Mouse (Mus musculus): Measurements from ENCODE around the gene Zfp759. TPM values are rescaled to one million over a fixed set of nuclear protein-coding genes. Genes with fewer than 3 reads are reported as not detected.
"Not testable (repeated sequence)": the region's sequence is repeated elsewhere in the genome, so short reads cannot be mapped to it uniquely, and the experiment has no call there.

Zfp759 gene
- 2.6 and 3.7 TPM in 2 replicates for polyA plus RNA-seq (2012; rRNA removed)

DNA sequence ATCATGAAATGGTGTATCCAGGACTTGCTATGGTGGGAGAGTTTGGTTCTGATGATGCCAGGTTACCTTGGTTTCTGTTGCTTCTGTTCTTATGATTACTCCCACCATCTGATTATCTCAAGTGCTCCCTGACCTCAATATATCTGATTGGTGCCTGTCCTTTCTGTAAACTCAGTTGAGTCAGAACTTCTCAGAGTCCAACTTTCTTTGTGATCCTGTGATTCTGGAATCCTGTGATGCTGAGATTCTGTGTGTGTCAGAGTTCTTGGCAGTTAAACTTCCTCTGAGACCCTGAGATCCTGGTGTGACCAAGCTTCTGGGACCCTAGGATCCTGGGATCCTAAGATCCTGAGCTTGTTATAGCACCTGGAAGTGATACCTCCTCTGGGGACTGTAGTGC lies at the start of gene Zfp759:
TSS of gene Zfp759 (plus strand) at position 301 of the 400 bp plus-strand sequence.
- not testable (repeated sequence) for DNase-seq (ENCODE audit: low read depth)

DNA sequence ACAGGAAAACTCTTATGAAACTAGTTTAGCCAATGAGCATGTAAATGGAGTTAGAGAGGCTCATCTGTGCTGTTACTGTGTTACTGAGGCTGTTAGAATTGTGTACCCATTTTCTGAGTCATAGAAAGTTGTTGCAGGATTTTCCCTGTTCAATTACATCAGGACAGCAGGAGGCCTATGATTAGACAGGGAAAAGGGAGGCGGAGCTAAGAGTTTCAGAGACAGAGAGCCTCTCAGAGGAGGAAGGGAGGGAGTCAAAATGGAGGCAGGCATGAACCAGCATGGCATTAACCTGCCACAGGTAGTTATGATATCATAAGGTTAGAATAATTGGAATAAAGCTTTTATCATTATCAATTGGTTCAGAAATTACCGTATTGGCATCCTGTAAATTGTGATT lies 48.7 kb upstream of the Zfp759 start:
- no peak for TF ChIP-seq CTCF (IDR thresholded peaks at IDR 0.05; ENCODE audit: borderline replicate concordance, extremely low read depth, insufficient read depth, insufficient read length)
- no peak for TF ChIP-seq POLR2A (IDR thresholded peaks at IDR 0.05; ENCODE audit: borderline replicate concordance, extremely low read depth, insufficient read depth, insufficient read length, poor library complexity, severe bottlenecking)
- no peak for DNase-seq (ENCODE audit: low read depth)

DNA sequence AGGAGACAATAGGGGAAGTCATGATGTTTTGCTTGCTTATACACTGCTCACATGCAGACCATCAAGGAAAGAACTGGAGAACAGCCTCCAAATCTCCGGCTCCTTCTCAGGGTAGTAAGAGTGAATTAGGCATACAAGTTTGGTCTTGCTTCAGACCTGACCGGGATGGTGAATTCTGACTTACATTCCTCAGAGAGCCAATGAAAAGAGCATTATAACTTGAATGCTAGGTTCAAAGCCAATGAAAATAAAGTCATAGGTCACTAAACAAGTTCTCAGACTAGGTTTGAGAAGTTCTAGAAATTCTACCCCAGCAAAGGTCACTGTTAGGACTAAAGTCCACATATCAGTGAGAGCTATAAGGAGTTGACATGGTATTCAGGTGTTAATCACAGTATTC lies 44.2 kb upstream of the Zfp759 start:
- no peak for DNase-seq (ENCODE audit: low read depth)
- no peak for TF ChIP-seq CTCF (IDR thresholded peaks at IDR 0.05; ENCODE audit: borderline replicate concordance, extremely low read depth, insufficient read depth, insufficient read length)
- no peak for TF ChIP-seq POLR2A (IDR thresholded peaks at IDR 0.05; ENCODE audit: borderline replicate concordance, extremely low read depth, insufficient read depth, insufficient read length, poor library complexity, severe bottlenecking)

DNA sequence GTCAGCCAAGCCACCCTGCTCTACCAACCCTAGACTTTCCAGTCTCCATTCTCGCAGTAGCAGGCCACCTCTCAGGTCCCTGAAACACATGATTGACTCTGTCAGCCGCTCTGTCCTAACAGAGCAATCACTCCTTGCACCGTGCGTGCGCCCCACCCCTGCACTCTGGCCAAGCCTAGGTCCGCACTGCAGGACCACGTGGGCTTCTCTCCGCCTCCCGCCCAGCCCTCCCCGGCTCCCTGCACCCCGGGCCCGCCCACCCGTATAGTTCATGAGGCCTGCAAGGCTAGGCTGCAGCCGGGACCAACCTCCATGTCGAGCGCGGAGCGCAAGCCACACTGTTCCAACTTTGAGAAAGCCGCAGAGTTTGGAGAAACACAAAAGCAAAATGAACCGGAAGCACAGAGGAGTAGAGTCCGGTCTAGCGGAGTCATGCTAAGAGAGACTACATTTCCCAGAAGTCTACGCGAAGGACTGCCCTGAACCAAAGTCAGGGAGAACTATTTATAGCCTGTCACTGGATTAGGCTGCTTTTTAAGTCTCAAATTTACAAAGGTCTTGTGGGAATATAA lies 40.2 kb upstream of the Zfp759 start:
- DNase-seq (ENCODE audit: low read depth): peak; percentile 92
- TF ChIP-seq CTCF (IDR thresholded peaks at IDR 0.05; ENCODE audit: borderline replicate concordance, extremely low read depth, insufficient read depth, insufficient read length): no peak
- no peak for TF ChIP-seq POLR2A (IDR thresholded peaks at IDR 0.05; ENCODE audit: borderline replicate concordance, extremely low read depth, insufficient read depth, insufficient read length, poor library complexity, severe bottlenecking)

DNA sequence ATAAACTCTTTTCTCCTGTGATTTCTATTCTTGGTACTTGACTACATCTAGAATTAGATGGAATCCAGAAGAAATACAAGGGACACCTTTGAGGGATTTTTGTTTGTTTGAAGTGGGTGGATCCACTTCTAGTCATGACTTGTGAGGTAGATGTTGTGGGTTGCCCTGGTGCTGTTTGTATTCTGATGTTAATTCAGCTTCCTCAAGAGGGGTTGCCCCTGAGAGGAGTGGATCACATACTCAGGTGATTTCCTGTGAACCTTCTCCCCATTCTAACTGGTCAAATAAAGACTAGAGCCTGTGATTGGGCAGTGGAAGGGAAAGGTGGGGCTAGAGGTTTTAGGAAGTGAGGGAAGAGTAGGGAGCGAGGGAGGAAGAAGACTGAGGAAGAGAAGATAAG lies 39.5 kb upstream of the Zfp759 start:
- no peak for TF ChIP-seq POLR2A (IDR thresholded peaks at IDR 0.05; ENCODE audit: borderline replicate concordance, extremely low read depth, insufficient read depth, insufficient read length, poor library complexity, severe bottlenecking)
- no peak for TF ChIP-seq CTCF (IDR thresholded peaks at IDR 0.05; ENCODE audit: borderline replicate concordance, extremely low read depth, insufficient read depth, insufficient read length)
- DNase-seq (ENCODE audit: low read depth): no peak

DNA sequence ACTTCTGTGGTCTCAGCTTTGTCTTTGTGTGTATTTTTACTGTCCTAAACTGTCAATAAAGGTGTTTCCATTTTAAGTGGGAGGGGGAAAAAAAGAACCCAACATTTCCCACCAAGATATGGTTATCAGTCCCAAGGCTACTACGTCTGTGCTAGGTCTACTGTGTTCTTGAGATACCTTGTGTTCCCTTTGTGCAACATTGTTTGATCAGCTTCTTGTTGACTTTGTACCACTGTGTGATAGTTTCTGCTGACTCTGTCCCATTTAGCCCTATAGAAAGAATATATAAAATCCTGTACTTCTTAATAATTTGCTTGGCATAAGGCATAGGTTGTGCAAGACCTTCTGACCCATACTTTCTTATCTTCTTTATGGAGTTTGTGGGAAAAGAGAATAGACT lies 31.3 kb upstream of the Zfp759 start:
- no peak for TF ChIP-seq CTCF (IDR thresholded peaks at IDR 0.05; ENCODE audit: borderline replicate concordance, extremely low read depth, insufficient read depth, insufficient read length)
- TF ChIP-seq POLR2A (IDR thresholded peaks at IDR 0.05; ENCODE audit: borderline replicate concordance, extremely low read depth, insufficient read depth, insufficient read length, poor library complexity, severe bottlenecking): no peak
- no peak for DNase-seq (ENCODE audit: low read depth)

DNA sequence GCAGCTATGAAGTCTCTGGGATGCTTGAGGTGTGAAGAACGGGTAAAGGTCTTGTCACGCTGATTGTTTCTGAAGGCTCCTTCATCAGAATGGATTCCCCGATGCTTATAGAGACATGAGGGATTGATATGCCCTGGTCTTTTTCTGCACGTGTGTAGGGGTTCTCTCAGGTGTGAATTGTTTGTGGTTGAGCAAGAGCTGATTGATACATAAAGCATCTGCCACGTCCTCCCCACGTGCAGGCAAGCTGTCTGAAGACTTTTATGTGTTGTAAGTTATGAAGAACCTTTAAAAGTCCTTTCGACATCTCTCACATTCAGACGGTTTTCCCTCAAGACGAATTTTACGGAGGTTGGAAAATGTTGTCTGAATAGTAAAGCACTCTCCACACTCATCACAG lies 23.6 kb upstream of the Zfp759 start, which contains the start of gene Zfp708:
TSS of gene Zfp708 (minus strand) at position 101 of the 400 bp plus-strand sequence.
- DNase-seq (ENCODE audit: low read depth): no peak
- no peak for TF ChIP-seq POLR2A (IDR thresholded peaks at IDR 0.05; ENCODE audit: borderline replicate concordance, extremely low read depth, insufficient read depth, insufficient read length, poor library complexity, severe bottlenecking)
- TF ChIP-seq CTCF (IDR thresholded peaks at IDR 0.05; ENCODE audit: borderline replicate concordance, extremely low read depth, insufficient read depth, insufficient read length): no peak

DNA sequence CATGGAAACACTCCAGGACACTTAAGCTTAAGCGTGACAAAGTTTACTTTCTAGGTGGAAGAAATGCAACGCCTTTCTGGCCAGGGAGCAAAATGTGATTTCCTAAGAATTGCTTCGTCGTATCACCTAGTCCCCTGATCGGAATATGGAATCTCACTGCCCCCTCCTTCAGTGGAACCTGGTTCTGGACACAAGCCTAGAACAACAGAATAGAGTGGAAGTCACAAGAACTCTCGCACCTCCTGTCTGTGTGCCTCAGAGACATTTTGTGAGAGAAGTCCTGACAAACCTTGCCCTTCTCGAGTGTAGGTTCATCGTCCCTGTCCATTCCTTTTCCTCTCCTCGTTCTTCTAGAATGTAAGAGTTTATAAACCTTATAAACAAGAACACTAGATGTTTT lies 13.8 kb upstream of the Zfp759 start:
- no peak for DNase-seq (ENCODE audit: low read depth)
- TF ChIP-seq POLR2A (IDR thresholded peaks at IDR 0.05; ENCODE audit: borderline replicate concordance, extremely low read depth, insufficient read depth, insufficient read length, poor library complexity, severe bottlenecking): no peak
- TF ChIP-seq CTCF (IDR thresholded peaks at IDR 0.05; ENCODE audit: borderline replicate concordance, extremely low read depth, insufficient read depth, insufficient read length): no peak

DNA sequence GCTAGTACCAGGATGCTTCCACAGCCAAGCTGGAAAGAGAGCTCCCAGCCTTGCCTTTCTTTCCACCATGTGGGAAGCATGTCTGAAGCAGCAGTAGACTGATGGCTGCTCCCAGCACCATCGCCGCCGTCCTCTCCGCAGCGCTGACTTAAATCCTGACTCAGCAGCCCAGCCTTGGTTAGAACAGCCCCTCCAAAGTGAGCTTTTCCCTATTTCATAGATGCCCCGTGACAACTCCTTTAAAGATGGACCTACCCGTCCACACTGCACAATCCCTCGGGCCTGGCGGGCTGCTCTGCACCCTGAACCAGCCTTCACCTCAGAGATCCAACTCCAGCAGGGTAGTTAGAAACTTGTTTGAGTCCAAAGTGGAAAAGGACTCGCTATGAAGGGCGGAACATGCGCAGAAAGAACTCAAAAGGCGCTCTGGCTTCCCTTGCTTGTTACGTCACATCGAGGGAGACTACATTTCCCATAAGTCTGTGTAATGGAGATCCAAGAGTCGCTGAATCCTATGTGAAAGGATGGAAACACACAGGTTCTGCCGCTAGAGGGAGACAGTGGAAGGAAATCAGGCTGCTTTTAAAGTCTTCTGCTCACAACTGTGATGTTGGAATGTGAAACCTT lies 13.2 kb upstream of the Zfp759 start, which contains the start of gene Gm28557:
TSS of gene Gm28557 (minus strand) at position 411 of the 627 bp plus-strand sequence.
- TF ChIP-seq CTCF (IDR thresholded peaks at IDR 0.05; ENCODE audit: borderline replicate concordance, extremely low read depth, insufficient read depth, insufficient read length) (peak; percentile 79; the same call in 1 of the 2 replicates), POLR2A (IDR thresholded peaks at IDR 0.05; ENCODE audit: borderline replicate concordance, extremely low read depth, insufficient read depth, insufficient read length, poor library complexity, severe bottlenecking) (no peak)
- DNase-seq (ENCODE audit: low read depth): peak; percentile 99

DNA sequence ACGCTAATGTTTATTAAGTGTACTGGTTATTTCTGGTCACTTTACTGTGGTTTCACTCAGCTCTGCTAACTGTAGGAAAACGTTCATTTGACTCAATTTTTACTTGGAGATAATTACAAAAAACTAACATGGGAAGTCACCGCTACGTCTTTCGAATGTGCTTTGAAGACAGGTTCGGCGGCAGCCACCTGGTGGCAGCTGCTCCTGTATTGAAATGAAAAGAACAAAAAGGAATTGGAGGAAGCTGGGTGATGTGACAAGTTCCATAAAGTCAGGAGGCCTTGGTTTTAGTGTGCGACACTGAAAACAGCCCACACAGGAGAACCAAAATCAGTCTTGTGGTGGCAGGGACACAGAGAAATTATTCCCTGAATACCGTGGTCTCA lies 12.6 kb upstream of the Zfp759 start:
- no peak for DNase-seq (ENCODE audit: low read depth)
- TF ChIP-seq POLR2A (IDR thresholded peaks at IDR 0.05; ENCODE audit: borderline replicate concordance, extremely low read depth, insufficient read depth, insufficient read length, poor library complexity, severe bottlenecking): no peak
- peak; percentile 57; the same call in 1 of the 2 replicates for TF ChIP-seq CTCF (IDR thresholded peaks at IDR 0.05; ENCODE audit: borderline replicate concordance, extremely low read depth, insufficient read depth, insufficient read length)

DNA sequence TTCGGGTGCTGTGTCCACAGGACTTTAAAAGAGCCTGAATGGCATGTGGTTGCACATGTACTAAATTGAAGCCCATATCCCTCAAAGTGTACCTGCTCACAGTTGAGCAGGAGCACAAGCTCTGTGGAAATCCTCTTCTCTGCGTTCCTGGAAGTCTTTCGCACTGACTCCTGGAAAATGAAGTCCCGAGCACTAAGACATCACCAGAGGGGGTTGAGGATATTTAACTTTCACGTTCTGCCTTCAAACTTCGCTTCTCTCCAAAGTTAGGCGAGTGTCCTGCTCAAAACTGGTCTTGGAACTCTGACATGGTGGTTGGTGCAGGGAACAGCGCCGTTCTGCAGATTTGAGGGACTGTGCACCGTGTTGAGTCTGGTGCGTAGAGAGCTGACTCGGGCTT lies 9.4 kb upstream of the Zfp759 start:
- TF ChIP-seq POLR2A (IDR thresholded peaks at IDR 0.05; ENCODE audit: borderline replicate concordance, extremely low read depth, insufficient read depth, insufficient read length, poor library complexity, severe bottlenecking) (no peak), CTCF (IDR thresholded peaks at IDR 0.05; ENCODE audit: borderline replicate concordance, extremely low read depth, insufficient read depth, insufficient read length) (no peak)
- no peak for DNase-seq (ENCODE audit: low read depth)

DNA sequence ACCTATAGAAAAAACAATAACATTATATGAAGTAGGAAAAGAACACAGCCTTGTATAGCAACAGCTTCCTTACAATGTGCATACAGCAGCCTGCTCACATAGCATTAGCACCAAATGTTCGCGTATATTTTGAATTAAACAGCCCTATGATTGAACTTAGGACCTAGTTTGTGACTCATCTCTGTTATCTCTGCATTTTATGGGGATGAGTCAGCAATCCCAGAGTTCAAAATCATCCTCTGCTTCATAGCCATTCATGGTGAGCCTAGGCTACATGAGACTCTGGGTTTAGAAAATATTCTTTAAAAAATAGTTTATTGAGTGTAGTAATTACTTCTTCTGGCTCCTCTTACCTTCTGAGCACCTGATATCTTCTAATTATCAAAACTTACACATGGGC lies 8.2 kb upstream of the Zfp759 start:
- no peak for DNase-seq (ENCODE audit: low read depth)
- TF ChIP-seq POLR2A (IDR thresholded peaks at IDR 0.05; ENCODE audit: borderline replicate concordance, extremely low read depth, insufficient read depth, insufficient read length, poor library complexity, severe bottlenecking) (no peak), CTCF (IDR thresholded peaks at IDR 0.05; ENCODE audit: borderline replicate concordance, extremely low read depth, insufficient read depth, insufficient read length) (no peak)

DNA sequence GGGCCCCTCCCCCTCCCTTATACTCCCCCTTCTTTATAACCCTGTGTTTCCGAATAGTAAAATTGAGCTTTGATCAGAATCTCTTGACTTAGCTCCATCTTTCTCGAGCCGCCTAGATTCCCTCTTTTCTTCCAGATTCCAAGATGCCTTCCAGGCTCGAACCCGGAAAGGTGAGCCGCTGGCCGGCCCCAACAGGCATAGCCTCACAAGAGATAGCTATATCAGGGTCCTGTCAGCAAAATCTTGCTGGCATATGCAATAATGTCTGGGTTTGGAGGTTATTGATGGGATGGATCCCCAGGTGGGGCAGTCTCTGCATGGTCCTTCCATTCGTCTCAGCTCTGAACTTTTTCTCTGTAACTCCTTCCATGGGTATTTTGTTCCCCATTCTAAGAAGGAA lies 5.3 kb upstream of the Zfp759 start, which contains the start of gene Rslcan18:
TSS of gene Rslcan18 (minus strand) at position 101 of the 400 bp plus-strand sequence.
- DNase-seq (ENCODE audit: low read depth): not testable (repeated sequence)
